Mouse (Mus musculus): ENCODE data around the gene H2al1h.
"Not testable (repeated sequence)": the region's sequence is repeated elsewhere in the genome, so short reads cannot be mapped to it uniquely, and the experiment has no call there.

The H2al1h gene

GRCm38 (mm10) chrX:11321192-11321591 lies at the start of gene H2al1h:
TSS of gene H2al1h (plus strand) at chrX:11321492.
- not testable (repeated sequence) for DNase-seq

DNA sequence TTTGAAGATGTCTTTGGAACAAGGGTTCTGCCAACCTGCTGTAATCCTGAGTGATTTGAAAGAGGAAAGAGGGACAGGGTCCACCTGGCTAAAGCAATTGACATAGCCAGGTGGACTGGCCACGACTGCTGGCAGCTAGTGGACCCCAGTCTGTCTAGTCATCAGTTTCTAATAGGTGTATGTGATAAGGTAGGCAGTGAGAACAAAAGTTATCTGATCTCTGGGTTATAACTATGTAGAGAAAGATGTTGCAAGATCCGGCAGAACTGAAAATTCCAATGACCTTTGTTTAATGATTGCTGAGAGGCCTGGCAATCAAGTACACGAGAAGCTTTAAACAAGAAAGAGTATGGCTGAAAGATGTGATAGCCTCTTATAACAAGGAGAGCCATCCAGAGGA lies 48.1 kb upstream of the H2al1h start:
- no peak for DNase-seq

DNA sequence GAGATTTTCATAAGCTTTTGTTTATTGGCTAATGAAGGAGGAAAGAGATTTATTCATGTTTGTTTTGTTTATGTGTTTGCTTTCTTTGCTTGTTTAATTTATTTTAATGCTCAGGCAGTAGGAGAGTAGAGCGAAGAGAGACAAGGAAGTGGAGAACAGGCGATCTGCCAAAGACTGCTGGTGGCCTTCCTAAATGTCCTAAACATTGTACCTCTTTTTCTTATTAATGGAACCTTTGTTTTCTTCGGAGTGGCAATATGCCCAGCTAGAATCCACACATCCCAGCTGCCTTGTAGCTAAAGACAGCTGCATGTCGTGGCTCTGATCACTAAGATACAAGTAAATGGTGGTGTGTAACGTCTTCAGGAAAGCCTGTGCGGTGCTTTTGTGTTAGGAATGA lies 44.2 kb upstream of the H2al1h start:
- no peak for DNase-seq

GRCm38 (mm10) chrX:11280741-11281140 lies 40.6 kb upstream of the H2al1h start:
- no peak for DNase-seq

GRCm38 (mm10) chrX:11288306-11288882 lies 32.9 kb upstream of the H2al1h start:
- DNase-seq: peak in 1 of 2 experiments; percentile 23

GRCm38 (mm10) chrX:11289244-11289643 lies 32.0 kb upstream of the H2al1h start:
- no peak for DNase-seq

DNA sequence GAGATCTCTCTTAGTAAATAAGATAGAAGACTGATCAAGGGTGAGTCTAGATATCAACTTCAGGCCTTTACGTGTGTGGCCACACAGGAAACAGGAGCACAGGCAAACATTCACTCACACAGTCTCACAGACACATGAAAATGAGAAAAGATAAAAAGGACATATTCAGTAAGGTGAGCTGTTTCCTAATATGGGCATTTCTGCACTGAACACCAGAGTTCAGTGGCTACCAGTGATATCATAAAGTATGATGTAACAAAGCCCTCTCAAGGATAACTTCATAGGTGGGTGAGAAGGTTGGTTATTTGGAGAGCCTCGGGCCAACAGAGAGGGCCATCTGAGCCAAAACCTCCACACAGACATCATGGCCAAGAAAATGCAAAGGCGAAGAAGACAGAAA lies 22.3 kb upstream of the H2al1h start, which contains the start of gene H2al1a:
Gene H2al1a, plus strand, starts transcription at position 301 of the 400 bp plus-strand sequence.
- DNase-seq: not testable (repeated sequence)

DNA sequence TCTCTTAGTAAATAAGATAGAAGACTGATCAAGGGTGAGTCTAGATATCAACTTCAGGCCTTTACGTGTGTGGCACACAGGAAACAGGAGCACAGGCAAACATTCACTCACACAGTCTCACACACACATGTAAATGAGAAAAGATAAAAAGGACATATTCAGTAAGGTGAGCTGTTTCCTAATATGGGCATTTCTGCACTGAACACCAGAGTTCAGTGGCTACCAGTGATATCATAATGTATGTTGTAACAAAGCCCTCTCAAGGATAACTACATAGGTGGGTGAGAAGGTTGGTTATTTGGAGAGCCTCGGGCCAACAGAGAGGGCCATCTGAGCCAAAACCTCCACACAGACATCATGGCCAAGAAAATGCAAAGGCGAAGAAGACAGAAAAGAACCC lies 19.2 kb upstream of the H2al1h start, which contains the start of gene H2al1b:
Gene H2al1b, plus strand, starts transcription at position 301 of the 400 bp plus-strand sequence.
- not testable (repeated sequence) for DNase-seq

GRCm38 (mm10) chrX:11305355-11305754 lies 15.9 kb upstream of the H2al1h start, which contains the start of gene H2al1c:
TSS of gene H2al1c (plus strand) at chrX:11305655.
- not testable (repeated sequence) for DNase-seq

DNA sequence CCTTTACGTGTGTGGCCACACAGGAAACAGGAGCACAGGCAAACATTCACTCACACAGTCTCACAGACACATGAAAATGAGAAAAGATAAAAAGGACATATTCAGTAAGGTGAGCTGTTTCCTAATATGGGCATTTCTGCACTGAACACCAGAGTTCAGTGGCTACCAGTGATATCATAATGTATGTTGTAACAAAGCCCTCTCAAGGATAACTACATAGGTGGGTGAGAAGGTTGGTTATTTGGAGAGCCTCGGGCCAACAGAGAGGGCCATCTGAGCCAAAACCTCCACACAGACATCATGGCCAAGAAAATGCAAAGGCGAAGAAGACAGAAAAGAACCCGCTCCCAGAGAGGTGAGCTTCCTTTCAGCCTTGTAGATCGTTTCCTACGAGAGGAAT lies 12.8 kb upstream of the H2al1h start, which contains the start of gene H2al1d:
Gene H2al1d, plus strand, starts transcription at position 301 of the 400 bp plus-strand sequence.
- DNase-seq: not testable (repeated sequence)

- DNase-seq: not testable (repeated sequence)
These were observed 9.7 kb upstream of the H2al1h start, which contains the start of gene H2al1e for GRCm38 (mm10) chrX:11311634-11312033. TSS of gene H2al1e (plus strand) at chrX:11311934.

DNA sequence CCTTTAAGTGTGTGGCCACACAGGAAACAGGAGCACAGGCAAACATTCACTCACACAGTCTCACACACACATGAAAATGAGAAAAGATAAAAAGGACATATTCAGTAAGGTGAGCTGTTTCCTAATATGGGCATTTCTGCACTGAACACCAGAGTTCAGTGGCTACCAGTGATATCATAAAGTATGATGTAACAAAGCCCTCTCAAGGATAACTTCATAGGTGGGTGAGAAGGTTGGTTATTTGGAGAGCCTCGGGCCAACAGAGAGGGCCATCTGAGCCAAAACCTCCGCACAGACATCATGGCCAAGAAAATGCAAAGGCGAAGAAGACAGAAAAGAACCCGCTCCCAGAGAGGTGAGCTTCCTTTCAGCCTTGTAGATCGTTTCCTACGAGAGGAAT lies 6.4 kb upstream of the H2al1h start, which contains the start of gene H2al1f:
Gene H2al1f, plus strand, starts transcription at position 301 of the 400 bp plus-strand sequence.
- DNase-seq: not testable (repeated sequence)

GRCm38 (mm10) chrX:11317956-11318355 lies 3.3 kb upstream of the H2al1h start, which contains the start of gene H2al1g:
TSS of gene H2al1g (plus strand) at chrX:11318256.
- DNase-seq: not testable (repeated sequence)

- not testable (repeated sequence) for DNase-seq
These were observed 3.1 kb downstream of the H2al1h start, which contains the start of gene H2al1i for GRCm38 (mm10) chrX:11324359-11324758. TSS of gene H2al1i (plus strand) at chrX:11324659.

DNA sequence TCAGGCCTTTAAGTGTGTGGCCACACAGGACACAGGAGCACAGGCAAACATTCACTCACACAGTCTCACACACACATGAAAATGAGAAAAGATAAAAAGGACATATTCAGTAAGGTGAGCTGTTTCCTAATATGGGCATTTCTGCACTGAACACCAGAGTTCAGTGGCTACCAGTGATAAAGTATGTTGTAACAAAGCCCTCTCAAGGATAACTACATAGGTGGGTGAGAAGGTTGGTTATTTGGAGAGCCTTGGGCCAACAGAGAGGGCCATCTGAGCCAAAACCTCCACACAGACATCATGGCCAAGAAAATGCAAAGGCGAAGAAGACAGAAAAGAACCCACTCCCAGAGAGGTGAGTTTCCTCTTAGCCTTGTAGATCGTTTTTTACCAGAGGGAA lies 6.2 kb downstream of the H2al1h start, which contains the start of gene H2al1j:
Gene H2al1j, plus strand, starts transcription at position 301 of the 400 bp plus-strand sequence.
- not testable (repeated sequence) for DNase-seq

DNA sequence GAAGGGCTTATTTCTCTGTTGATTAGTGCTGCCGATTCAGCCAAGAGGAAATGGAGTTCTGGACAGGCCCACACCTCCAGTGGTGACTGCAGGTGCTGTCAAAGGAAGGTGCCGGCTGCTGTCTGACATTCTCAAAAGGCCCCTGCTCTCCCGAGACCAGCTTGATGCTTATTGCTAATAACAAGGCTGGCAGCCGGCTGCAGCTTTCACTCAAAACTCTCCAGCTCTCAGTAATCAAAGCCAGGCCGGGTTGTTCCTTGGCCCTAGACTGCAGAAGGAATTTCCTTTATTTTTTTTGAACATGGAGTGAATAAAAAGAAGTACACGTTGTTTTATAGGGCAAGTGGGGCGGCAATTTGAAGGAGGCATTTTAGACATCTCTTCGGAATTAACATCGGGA lies 24.5 kb downstream of the H2al1h start:
- no peak for DNase-seq

DNA sequence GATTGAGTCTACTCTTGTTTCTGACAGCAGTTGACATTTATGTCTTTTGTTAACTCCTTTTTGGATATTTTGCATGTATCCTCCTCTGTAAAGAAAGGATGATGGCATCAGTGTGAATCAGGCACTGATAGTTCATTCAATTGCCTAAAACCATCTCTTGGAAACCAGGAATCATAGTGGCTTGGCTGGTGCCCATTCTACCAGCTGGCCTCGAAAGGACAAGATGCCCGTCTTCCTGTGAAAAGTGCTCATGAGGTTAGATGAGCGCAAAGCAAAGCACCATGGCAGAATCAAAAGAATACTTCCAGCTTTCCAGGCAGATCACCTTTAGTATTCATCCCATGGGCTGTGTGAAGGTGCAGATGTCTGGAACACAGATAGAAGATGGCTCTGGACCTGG lies 25.5 kb downstream of the H2al1h start:
- DNase-seq: no peak

DNA sequence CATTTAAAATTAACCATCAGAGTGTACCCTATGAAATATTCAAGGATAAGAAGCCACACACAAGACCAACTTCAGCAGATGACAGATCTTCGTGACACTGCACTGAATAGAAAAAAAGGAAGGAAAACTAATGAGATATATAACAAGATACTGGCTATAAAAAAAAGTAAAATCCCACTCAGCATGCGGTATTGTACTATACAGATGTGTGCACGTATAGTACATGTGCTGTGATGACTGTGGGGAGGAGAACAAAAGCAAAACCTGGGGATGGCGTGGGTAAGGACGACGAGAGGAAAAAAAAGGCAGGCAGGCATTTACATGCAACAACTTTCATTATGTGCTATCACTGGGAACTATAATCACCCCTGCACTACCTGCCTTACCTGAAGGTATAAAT lies 39.5 kb downstream of the H2al1h start:
- no peak for DNase-seq

GRCm38 (mm10) chrX:11361261-11361660 lies 40.0 kb downstream of the H2al1h start:
- no peak for DNase-seq

DNA sequence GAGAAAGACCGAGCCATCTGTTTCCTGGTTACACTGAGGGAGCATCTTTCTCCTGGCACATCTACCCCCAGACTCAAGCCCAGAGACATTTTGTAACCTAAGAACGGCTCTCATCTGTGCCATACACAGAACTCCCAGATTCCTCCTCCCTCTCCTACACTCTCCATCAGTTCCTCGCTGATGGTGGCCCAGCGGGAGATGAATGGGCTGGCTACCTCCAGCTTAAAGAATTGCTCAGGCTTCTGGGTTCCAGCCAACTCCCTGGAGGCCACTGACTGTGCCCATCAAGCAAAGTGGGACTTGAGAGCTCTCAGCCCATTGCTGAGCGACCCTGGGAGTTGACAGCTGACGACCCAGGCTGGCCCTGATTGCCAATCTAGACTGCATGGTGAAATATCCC lies 42.6 kb downstream of the H2al1h start:
- DNase-seq: no peak

DNA sequence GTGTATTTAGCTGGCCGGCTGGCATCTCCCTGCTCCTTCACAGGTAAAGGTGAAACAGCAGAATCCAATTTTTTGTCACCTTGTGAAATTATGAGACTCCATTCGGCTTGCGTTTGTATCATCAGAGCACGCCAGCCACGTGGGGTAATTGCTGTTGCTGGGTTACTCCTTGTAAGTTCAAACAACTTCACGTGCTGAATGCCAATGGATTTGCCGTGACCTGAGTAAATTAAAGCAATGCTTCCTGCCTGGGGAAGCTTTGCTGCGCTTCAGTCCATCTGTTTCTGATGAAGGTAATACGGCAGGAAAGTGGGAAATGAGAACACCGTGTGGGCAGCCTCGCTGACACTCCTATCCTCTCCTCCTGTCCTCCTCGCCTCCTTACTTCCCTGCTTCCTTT lies 43.9 kb downstream of the H2al1h start:
- DNase-seq: no peak
